Mouse (Mus musculus): ENCODE results near the gene Igfbp3.

DNA sequence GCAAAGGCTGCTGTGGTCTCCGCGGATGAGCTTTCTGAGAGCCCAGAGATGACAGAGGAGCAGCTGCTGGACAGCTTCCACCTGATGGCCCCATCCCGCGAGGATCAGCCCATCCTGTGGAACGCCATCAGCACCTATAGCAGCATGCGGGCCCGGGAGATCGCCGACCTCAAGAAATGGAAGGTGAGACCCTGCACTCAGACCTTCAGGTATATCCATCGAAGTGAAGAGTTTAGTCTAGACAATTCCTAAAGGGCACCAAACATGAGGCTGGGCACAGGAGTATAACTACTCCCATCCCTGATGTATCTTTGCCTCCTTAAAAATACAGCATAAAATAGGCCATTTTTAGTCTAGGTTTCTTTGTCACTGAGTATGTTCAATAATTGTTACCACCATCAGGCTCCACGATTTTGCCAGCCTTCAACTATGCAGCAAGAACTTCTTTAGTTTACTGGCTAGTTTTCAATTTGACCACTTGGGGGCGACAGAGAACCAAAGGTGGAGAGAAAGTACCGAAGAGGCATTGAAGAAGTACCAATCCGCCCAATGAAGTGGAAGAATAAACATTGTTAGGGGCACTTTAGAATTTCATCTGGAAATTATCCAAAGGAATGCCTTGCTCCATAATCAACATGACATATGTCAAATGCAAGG is 13.9 kb downstream of the Igfbp3 start:
- TF ChIP-seq CTCF (IDR thresholded peaks at IDR 0.05; ENCODE audit: control insufficient read depth, insufficient read depth, insufficient replicate concordance, low read depth, low read length) (no peak), POLR2A (IDR thresholded peaks at IDR 0.05; ENCODE audit: control insufficient read depth, low read depth, low read length) (no peak)
